Mouse (Mus musculus) liver, embryonic 14.5 days (tissue): Measurements from ENCODE around the gene Cd302. TPM values are rescaled to one million over a fixed set of nuclear protein-coding genes. Genes with fewer than 3 reads are reported as not detected.

Source experiments
- ATAC-seq: fragments of 200-750 bp; cut with Nextera tagmentation; 2 replicates; pipeline ENCODE4 v1.8.0; 2017; ENCODE audit warnings: moderate number of reproducible peaks, mild to moderate bottlenecking, moderate library complexity; ENCODE audit not compliant: insufficient read depth
- DNase-seq, 3 experiments: peaks; one replicate each; pipeline ENCODE4 v3.0.0-alpha.2; 2012 to 2013; ENCODE audit warnings: low read depth in 3 of 3, low spot score in 3 of 3
- H3K27ac ChIP-seq: fragments of 300-500 bp; sonication (generic); 2 replicates; pipeline ENCODE4 v1.5.1; 2014; ENCODE audit warnings: moderate library complexity, mild to moderate bottlenecking, control low read depth, inconsistent platforms
- H3K27me3 ChIP-seq: fragments of 300-500 bp; sonication (generic); 2 replicates; pipeline ENCODE4 v1.6.1; 2014; ENCODE audit warnings: mild to moderate bottlenecking, low read length, moderate library complexity; ENCODE audit not compliant: control insufficient read depth, insufficient read depth
- H3K36me3 ChIP-seq: fragments of 300-500 bp; sonication (generic); replicated peaks from 2 replicates; pipeline ENCODE4 v1.6.1; 2014; ENCODE audit warnings: low read depth; ENCODE audit not compliant: control insufficient read depth, insufficient read depth
- H3K4me1 ChIP-seq, 2 experiments: fragments of 200-500 bp in 1 of 2; fragments of 300-500 bp in 1 of 2; sonication (generic) in 1 of 2; replicated peaks; 2 replicates each; pipeline ENCODE4 v1.6.1; 2012 to 2014; ENCODE audit warnings: antibody characterized with exemption in 1 of 2, inconsistent platforms in 1 of 2, low read length in 1 of 2; ENCODE audit not compliant: control insufficient read depth in 2 of 2, insufficient read depth in 2 of 2
- H3K4me2 ChIP-seq: fragments of 300-500 bp; sonication (generic); 2 replicates; pipeline ENCODE4 v1.6.1; 2014; ENCODE audit warnings: low read depth, mild to moderate bottlenecking, control low read depth, moderate library complexity
- H3K4me3 ChIP-seq, 2 experiments: fragments of 200-500 bp in 1 of 2; fragments of 300-500 bp in 1 of 2; sonication (generic) in 1 of 2; 2 replicates each; pipeline ENCODE4 v1.5.1; 2012 to 2014; ENCODE audit warnings: low read depth in 2 of 2, low read length in 2 of 2, mild to moderate bottlenecking in 2 of 2, control low read depth in 1 of 2, inconsistent platforms in 1 of 2, moderate library complexity in 1 of 2; ENCODE audit not compliant: insufficient read depth in 1 of 2
- H3K9ac ChIP-seq: fragments of 300-500 bp; sonication (generic); replicated peaks from 2 replicates; pipeline ENCODE4 v1.6.1; 2014; ENCODE audit warnings: mild to moderate bottlenecking, control low read depth, moderate library complexity
- H3K9me3 ChIP-seq: fragments of 300-500 bp; sonication (generic); 2 replicates; pipeline ENCODE4 v1.6.1; 2016; ENCODE audit warnings: low read length, mixed read lengths; ENCODE audit not compliant: control insufficient read depth
- CTCF ChIP-seq: IDR thresholded peaks from 2 replicates; pipeline ENCODE4 v1.5.1; 2016; ENCODE audit warnings: antibody characterized with exemption, low read depth, control low read depth
- EP300 ChIP-seq: IDR thresholded peaks from 2 replicates; pipeline ENCODE4 v1.6.1; 2016; ENCODE audit warnings: antibody characterized with exemption, low read depth
- WGBS: fragments of 180-500 bp; shearing (Covaris S2); extraction: QIAGEN DNeasy Blood & Tissue Kit; methylation state at CpG from one replicate; pipeline ENCODE4 v1.1.7; 2014; ENCODE audit not compliant: insufficient replicate concordance; 5-methylcytosine and 5-hydroxymethylcytosine counted together
- polyA plus RNA-seq, 2 experiments: library from polyadenylated mRNA; depleted of rRNA in 1 of 2; stranded (reverse) in 1 of 2; unstranded in 1 of 2; fragments of >200 nt; fragmentation: Nextera tagmentation in 1 of 2; extraction: Ambion mirVana in 1 of 2; gene quantifications; 2 replicates each; pipeline versions ENCODE4 v1.2.1 to v1.2.3; 2012 to 2014

Cd302 gene
- polyA plus RNA-seq, 2 experiments, result 24.6 to 75.5 TPM

- Histone ChIP-seq H3K9ac (no peak overlapping the region), H3K27ac (no peak overlapping the region), H3K4me2 (no peak overlapping the region), H3K36me3 (no peaks in the 10 kb centered on the region; the same call in 1 of the 2 replicates), H3K4me1 (peaks cover 3 to 20% of the 10 kb centered on the region in 2 experiments), H3K9me3 (no peaks in the 10 kb centered on the region), H3K27me3 (no peaks in the 10 kb centered on the region), H3K4me3 (no peak overlapping the region)
- DNase-seq (no peak), ATAC-seq (no peak)
- TF ChIP-seq CTCF (no peak), EP300 (no peak)
- WGBS, result 63% methylated on average over 6 of the region's 6 CpGs
Observed at GRCm38 (mm10) chr2:60217620-60218019, 66.7 kb downstream of the Cd302 start.

DNA sequence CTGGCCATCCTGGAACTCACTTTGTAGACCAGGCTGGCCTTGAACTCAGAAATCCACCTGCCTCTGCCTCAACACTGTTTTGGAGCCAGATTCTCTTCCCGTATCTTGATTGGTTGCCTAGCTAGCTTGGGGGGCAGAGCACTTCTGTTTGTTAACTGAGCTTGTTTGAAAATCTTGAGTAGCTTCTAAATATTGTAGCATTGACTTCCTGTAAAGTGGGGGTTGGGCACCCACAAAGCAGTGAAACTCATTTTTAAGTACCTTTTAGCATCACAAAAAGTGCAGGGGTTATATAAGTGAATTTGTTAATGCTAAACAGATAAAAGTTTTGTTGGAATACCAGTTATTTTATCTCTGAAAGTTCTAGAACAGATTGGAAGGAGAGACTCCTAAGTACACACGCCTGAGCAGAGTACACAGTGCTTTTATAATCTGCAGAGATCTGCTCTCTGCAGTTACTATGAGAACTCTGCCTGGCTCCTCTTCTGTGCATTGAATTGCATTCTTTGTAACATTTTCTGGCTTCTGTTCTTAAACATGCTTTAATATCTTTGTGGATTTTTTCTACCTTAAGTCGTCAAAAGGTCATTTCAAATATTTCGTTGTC, 67.6 kb downstream of the Cd302 start:
- no peak overlapping the region for H3K9ac ChIP-seq
- TF ChIP-seq CTCF (no peak), EP300 (no peak)
- no peaks in the 10 kb centered on the region for H3K9me3 ChIP-seq
- no peak overlapping the region for H3K27ac ChIP-seq
- peaks cover 8 to 24% of the 10 kb centered on the region in 2 experiments for H3K4me1 ChIP-seq
- 69% methylated on average over 4 of the region's 4 CpGs for WGBS
- H3K27me3 ChIP-seq, result no peaks in the 10 kb centered on the region
- H3K4me3 ChIP-seq, result no peak overlapping the region
- ATAC-seq (no peak), DNase-seq (no peak)
- H3K4me2 ChIP-seq, result no peak overlapping the region
- H3K36me3 ChIP-seq, result peaks cover 2% of the 10 kb centered on the region; the same call in 1 of the 2 replicates

DNA sequence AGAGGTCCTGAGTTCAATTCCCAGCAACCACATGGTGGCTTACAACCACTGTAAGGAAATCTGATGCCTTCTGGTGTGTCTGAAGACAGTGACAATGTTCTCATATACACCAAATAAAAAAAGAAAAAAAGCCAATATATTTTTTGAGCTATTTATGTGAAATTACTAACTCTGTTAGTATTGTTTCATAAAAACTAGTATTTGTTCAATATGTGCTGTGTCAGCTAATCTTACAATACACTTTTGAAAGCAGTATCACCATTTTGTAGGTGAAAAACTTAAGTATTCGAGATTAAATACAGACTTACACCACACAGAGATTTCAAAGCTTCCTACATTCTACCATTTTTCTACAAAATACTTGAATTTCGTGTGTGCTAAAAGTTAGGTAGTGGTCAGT, 69.6 kb downstream of the Cd302 start:
- H3K9ac ChIP-seq, result no peak overlapping the region
- WGBS, result 75% methylated on average over 2 of the region's 2 CpGs

DNA sequence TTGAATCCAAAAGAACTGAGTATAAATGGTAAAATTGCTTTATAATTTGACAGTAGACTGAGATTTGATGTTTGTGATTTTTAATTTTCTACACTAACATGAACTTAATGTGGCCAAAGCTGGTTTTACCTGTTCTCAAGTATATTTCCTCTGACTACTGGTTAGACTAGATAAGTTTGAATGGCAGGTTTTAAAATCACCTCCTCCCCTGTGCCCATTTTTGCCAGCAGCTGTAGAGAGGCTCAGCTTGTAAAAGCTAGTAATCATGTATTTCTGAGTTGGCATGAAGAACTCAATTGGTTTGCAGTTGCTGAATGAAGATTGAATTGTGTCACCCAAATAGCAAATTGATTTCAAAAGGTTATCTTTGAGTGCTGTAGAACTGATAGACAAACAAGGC, 71.8 kb downstream of the Cd302 start:
- H3K4me1 ChIP-seq, result peaks cover 16 to 39% of the 10 kb centered on the region in 2 experiments
- no peak overlapping the region for H3K4me3 ChIP-seq
- H3K27ac ChIP-seq, result no peak overlapping the region
- H3K9me3 ChIP-seq, result no peaks in the 10 kb centered on the region
- TF ChIP-seq EP300 (no peak), CTCF (no peak)
- ATAC-seq, result no peak
- no peak for DNase-seq
- peaks cover 2% of the 10 kb centered on the region; the same call in 1 of the 2 replicates for H3K36me3 ChIP-seq
- H3K9ac ChIP-seq, result no peak overlapping the region
- H3K27me3 ChIP-seq, result no peaks in the 10 kb centered on the region
- no peak overlapping the region for H3K4me2 ChIP-seq

More for the DNA sequence above, 69.6 kb downstream of the Cd302 start:
- TF ChIP-seq EP300 (no peak), CTCF (no peak)
- Histone ChIP-seq H3K27ac (no peak overlapping the region), H3K9me3 (no peaks in the 10 kb centered on the region), H3K27me3 (no peaks in the 10 kb centered on the region), H3K4me1 (peaks cover 16 to 33% of the 10 kb centered on the region in 2 experiments), H3K4me3 (no peak overlapping the region), H3K4me2 (no peak overlapping the region), H3K36me3 (peaks cover 2% of the 10 kb centered on the region; the same call in 1 of the 2 replicates)
- DNase-seq (no peak), ATAC-seq (no peak)

GRCm38 (mm10) chr2:60210821-60211220, 73.5 kb downstream of the Cd302 start:
- DNase-seq (no peak), ATAC-seq (no peak)
- Histone ChIP-seq H3K4me1 (peaks cover 16 to 36% of the 10 kb centered on the region in 2 experiments), H3K36me3 (peaks cover 6% of the 10 kb centered on the region), H3K4me3 (peak overlapping the region; percentile 79 to 80), H3K27me3 (no peaks in the 10 kb centered on the region), H3K9me3 (no peaks in the 10 kb centered on the region), H3K4me2 (peak overlapping the region; percentile 86), H3K9ac (peak overlapping the region; percentile 95), H3K27ac (peak overlapping the region; percentile 19)
- WGBS, result 16% methylated on average over 5 of the region's 5 CpGs
- TF ChIP-seq EP300 (no peak), CTCF (no peak)
